In genomic region chr4:45477047-45477446, GRCm38 (mm10) we compare ENCODE assay signal across 23 mouse cellular contexts. TPM values are rescaled to one million over a fixed set of nuclear protein-coding genes. Genes with fewer than 3 reads are reported as not detected.
DNase-seq lines count a peak whose midpoint lies in the region; ATAC-seq and TF ChIP-seq lines count a peak whose summit lies in the region.
"Had no signal": no experiment of that assay in that cellular context is flagged by ENCODE, and none has a peak within 500 bp of the region (broad histone marks: within the 10 kb centered on the region; RNA-seq: fewer than 3 reads in every experiment).

No protein-coding gene starts in this region.

- peaks cover 70% of the 10 kb centered on the region for H3K4me1 ChIP-seq in forebrain, embryonic 15.5 days
- peaks cover 60% of the 10 kb centered on the region for H3K4me1 ChIP-seq in forebrain, embryonic 16.5 days (replicated peaks; ENCODE audit: control insufficient read depth, insufficient read depth, low read length)
- peaks cover 99% of the 10 kb centered on the region for H3K4me1 ChIP-seq in heart, embryonic 15.5 days (replicated peaks)
- peaks cover 97% of the 10 kb centered on the region for H3K4me1 ChIP-seq in embryonic facial prominence, embryonic 10.5 days
- H3K4me1 ChIP-seq in liver, embryonic 14.5 days (replicated peaks; ENCODE audit: control insufficient read depth in 2 of 2, insufficient read depth in 2 of 2, low read length in 1 of 2) = peaks cover 34 to 55% of the 10 kb centered on the region in 2 experiments

- ATAC-seq in forebrain, embryonic 15.5 days (replicated peaks) = no peak
- ATAC-seq in forebrain, embryonic 16.5 days = no peak
- no peak for ATAC-seq in heart, embryonic 15.5 days (replicated peaks; ENCODE audit: insufficient number of reproducible peaks, insufficient read depth, low FRiP score, low read depth)
- ATAC-seq in liver, embryonic 14.5 days (ENCODE audit: insufficient read depth) = peak; percentile 62
- ATAC-seq: CD4-positive, CD25-positive, alpha-beta regulatory T cell, adult 4 months; hindbrain, postnatal 0 days; intestine, embryonic 16.5 days; midbrain, embryonic 13.5 days had no signal

- no peak overlapping the region for H3K9ac ChIP-seq in forebrain, embryonic 15.5 days (replicated peaks)
- no peak overlapping the region for H3K9ac ChIP-seq in forebrain, embryonic 16.5 days (replicated peaks; ENCODE audit: low read depth, low read length)
- 0 out of 2 replicates have a peak overlapping the region, but pooled peaks have one; percentile 25 for H3K9ac ChIP-seq in heart, embryonic 15.5 days
- H3K9ac ChIP-seq in liver, embryonic 14.5 days (replicated peaks) = no peak overlapping the region
- H3K9ac ChIP-seq: lung, embryonic 15.5 days; midbrain, embryonic 13.5 days had no signal

- WGBS in forebrain, embryonic 15.5 days = 89% methylated on average over 3 of the region's 3 CpGs
- WGBS in forebrain, embryonic 16.5 days = 88% methylated on average over 3 of the region's 3 CpGs
- 42% methylated on average over 3 of the region's 3 CpGs for WGBS in heart, embryonic 15.5 days
- 78% methylated on average over 3 of the region's 3 CpGs for WGBS in embryonic facial prominence, embryonic 10.5 days
- WGBS in liver, embryonic 14.5 days (ENCODE audit: insufficient replicate concordance) = 37% methylated on average over 3 of the region's 3 CpGs

- no peaks in the 10 kb centered on the region for H3K36me3 ChIP-seq in forebrain, embryonic 15.5 days
- H3K36me3 ChIP-seq in forebrain, embryonic 16.5 days (ENCODE audit: control insufficient read depth, insufficient read depth) = no peaks in the 10 kb centered on the region
- no peaks in the 10 kb centered on the region for H3K36me3 ChIP-seq in heart, embryonic 15.5 days
- no peaks in the 10 kb centered on the region; the same call in 1 of the 2 replicates for H3K36me3 ChIP-seq in embryonic facial prominence, embryonic 10.5 days (replicated peaks)
- H3K36me3 ChIP-seq in liver, embryonic 14.5 days (replicated peaks; ENCODE audit: control insufficient read depth, insufficient read depth, low read depth) = no peaks in the 10 kb centered on the region
- H3K36me3 ChIP-seq: lung, embryonic 15.5 days; midbrain, embryonic 13.5 days had no signal

- H3K27me3 ChIP-seq in forebrain, embryonic 15.5 days = no peaks in the 10 kb centered on the region
- H3K27me3 ChIP-seq in forebrain, embryonic 16.5 days (replicated peaks; ENCODE audit: control insufficient read depth, insufficient read depth, low read length) = no peaks in the 10 kb centered on the region
- H3K27me3 ChIP-seq in heart, embryonic 15.5 days = no peaks in the 10 kb centered on the region
- H3K27me3 ChIP-seq in embryonic facial prominence, embryonic 10.5 days (replicated peaks; ENCODE audit: low read depth, poor library complexity, severe bottlenecking) = no peaks in the 10 kb centered on the region
- H3K27me3 ChIP-seq in liver, embryonic 14.5 days (ENCODE audit: control insufficient read depth, insufficient read depth, low read length) = no peaks in the 10 kb centered on the region
- H3K27me3 ChIP-seq: lung, embryonic 15.5 days; megakaryocyte, embryonic 14.5 days; midbrain, embryonic 13.5 days had no signal

- no peak overlapping the region for H3K4me3 ChIP-seq in forebrain, embryonic 15.5 days
- H3K4me3 ChIP-seq in forebrain, embryonic 16.5 days (replicated peaks; ENCODE audit: low read length) = no peak overlapping the region
- no peak overlapping the region for H3K4me3 ChIP-seq in heart, embryonic 15.5 days
- no peak overlapping the region for H3K4me3 ChIP-seq in embryonic facial prominence, embryonic 10.5 days
- H3K4me3 ChIP-seq in liver, embryonic 14.5 days (ENCODE audit: insufficient read depth in 1 of 2, low read depth in 2 of 2, low read length in 2 of 2) = no peak overlapping the region
- H3K4me3 ChIP-seq: layer of hippocampus, adult 2 months; lung, embryonic 15.5 days; megakaryocyte, embryonic 14.5 days; midbrain, embryonic 13.5 days had no signal

- TF ChIP-seq EP300 in liver, embryonic 14.5 days (IDR thresholded peaks at IDR 0.05; ENCODE audit: low read depth) = 0 out of 2 replicates have a peak, but pooled peaks have one; percentile 12

- H3K4me2 ChIP-seq in forebrain, embryonic 15.5 days (replicated peaks) = no peak overlapping the region
- no peak overlapping the region for H3K4me2 ChIP-seq in forebrain, embryonic 16.5 days (ENCODE audit: low read length)
- H3K4me2 ChIP-seq in heart, embryonic 15.5 days = no peak overlapping the region; the same call in 1 of the 2 replicates
- peak overlapping the region; percentile 27 for H3K4me2 ChIP-seq in liver, embryonic 14.5 days (ENCODE audit: low read depth)
- H3K4me2 ChIP-seq: lung, embryonic 15.5 days; midbrain, embryonic 13.5 days had no signal

- H3K27ac ChIP-seq in forebrain, embryonic 15.5 days (replicated peaks) = 0 out of 2 replicates have a peak overlapping the region, but pooled peaks have one; percentile 77
- no peak overlapping the region for H3K27ac ChIP-seq in forebrain, embryonic 16.5 days (ENCODE audit: low read length)
- peak overlapping the region; percentile 85 for H3K27ac ChIP-seq in heart, embryonic 15.5 days
- H3K27ac ChIP-seq in embryonic facial prominence, embryonic 10.5 days (replicated peaks) = peak overlapping the region; percentile 24; the same call in 1 of the 2 replicates
- H3K27ac ChIP-seq in liver, embryonic 14.5 days = no peak overlapping the region; the same call in 1 of the 2 replicates
- H3K27ac ChIP-seq: hindbrain, postnatal 0 days; layer of hippocampus, adult 2 months; lung, embryonic 15.5 days; stomach, postnatal 0 days had no signal

- no peak for TF ChIP-seq CTCF in liver, embryonic 14.5 days (IDR thresholded peaks at IDR 0.05; ENCODE audit: low read depth)

- H3K9me3 ChIP-seq in forebrain, embryonic 15.5 days = no peaks in the 10 kb centered on the region
- H3K9me3 ChIP-seq in forebrain, embryonic 16.5 days (ENCODE audit: control insufficient read depth, low read length) = no peaks in the 10 kb centered on the region
- H3K9me3 ChIP-seq in heart, embryonic 15.5 days (replicated peaks) = no peaks in the 10 kb centered on the region
- H3K9me3 ChIP-seq in embryonic facial prominence, embryonic 10.5 days = no peaks in the 10 kb centered on the region
- no peaks in the 10 kb centered on the region for H3K9me3 ChIP-seq in liver, embryonic 14.5 days (ENCODE audit: control insufficient read depth, low read length)
- H3K9me3 ChIP-seq: lung, embryonic 15.5 days; megakaryocyte, embryonic 14.5 days; midbrain, embryonic 13.5 days had no signal

- no peak for DNase-seq in heart, adult 11 months
- DNase-seq in embryonic facial prominence, embryonic 10.5 days (ENCODE audit: low spot score) = no peak
- DNase-seq in liver, embryonic 14.5 days (ENCODE audit: low read depth in 3 of 3, low spot score in 3 of 3) = no peak
- no peak for DNase-seq in adrenal gland, postnatal 10 days
- DNase-seq in B cell, adult 2 months = no peak
- DNase-seq: adrenal gland, postnatal 25 days; cerebellum, adult 9-10 months; gastrocnemius, postnatal 36 days; kidney, adult 9 months; kidney, postnatal 14 days; lung, postnatal 36 days; thymus, adult 2 months had no signal

RNA-seq across cellular contexts. Expression of gene Shb, which starts 55.2 kb away (rescaled TPM):
- polyA plus RNA-seq in forebrain, embryonic 15.5 days (2015; fragmentation: Nextera tagmentation; extraction: Ambion mirVana) = 13.1 and 13.3 TPM in 2 replicates
- polyA plus RNA-seq in forebrain, embryonic 16.5 days (2015; fragmentation: Nextera tagmentation; extraction: Ambion mirVana) = 5.8 and 7.0 TPM in 2 replicates
- polyA plus RNA-seq in heart, embryonic 15.5 days (2015; fragmentation: Nextera tagmentation; extraction: Ambion mirVana) = 8.6 and 10.7 TPM in 2 replicates
- 3.9 and 4.9 TPM in 2 replicates for polyA plus RNA-seq in embryonic facial prominence, embryonic 10.5 days (2016; fragmentation: Nextera tagmentation; extraction: Ambion mirVana)
- polyA plus RNA-seq in liver, embryonic 14.5 days (2012; rRNA removed) = 6.7 and 8.8 TPM in 2 replicates
- 5.0 and 6.6 TPM in 2 replicates for polyA plus RNA-seq in liver, embryonic 14.5 days (2014; fragmentation: Nextera tagmentation; extraction: Ambion mirVana)
- 10 to 100 TPM; 40.4 to 72.5 TPM for total RNA-seq in adrenal gland, postnatal 10 days (2021)

Comparison
In these comparisons a context has a peak if more than half of its experiments do, and no peak if none do; other contexts are left out.
1. H3K27ac ChIP-seq: peak in forebrain, embryonic 15.5 days (single experiment), heart, embryonic 15.5 days (single experiment) and embryonic facial prominence, embryonic 10.5 days (single experiment); none in forebrain, embryonic 16.5 days (single experiment) and liver, embryonic 14.5 days (single experiment).